Mouse (Mus musculus) lung, postnatal 0 days (tissue): ENCODE results near the gene Spef2. TPM values are rescaled to one million over a fixed set of nuclear protein-coding genes. Genes with fewer than 3 reads are reported as not detected.

Experiments used
- ATAC-seq: fragments of 200-750 bp; cut with Nextera tagmentation; 2 replicates; pipeline ENCODE4 v1.8.0; 2017; ENCODE audit warnings: moderate library complexity
- DNase-seq: peaks from one replicate; pipeline ENCODE4 v3.0.0-alpha.2; 2016; ENCODE audit warnings: low spot score
- H3K27ac ChIP-seq: fragments of 300-500 bp; sonication (generic); 2 replicates; pipeline ENCODE4 v1.5.1; 2014; ENCODE audit warnings: antibody characterized with exemption, mild to moderate bottlenecking, low read length, mixed read lengths
- H3K27me3 ChIP-seq: fragments of 300-500 bp; sonication (generic); replicated peaks from 2 replicates; pipeline ENCODE4 v1.6.1; 2014; ENCODE audit warnings: low read length, mixed read lengths; ENCODE audit not compliant: insufficient read depth
- H3K36me3 ChIP-seq: fragments of 300-500 bp; sonication (generic); 2 replicates; pipeline ENCODE4 v1.6.1; 2014; ENCODE audit warnings: low read length, mixed read lengths; ENCODE audit not compliant: insufficient read depth
- H3K4me1 ChIP-seq: fragments of 300-500 bp; sonication (generic); 2 replicates; pipeline ENCODE4 v1.6.1; 2014; ENCODE audit warnings: antibody characterized with exemption, low read depth, low read length, mixed read lengths; ENCODE audit not compliant: insufficient read depth
- H3K4me2 ChIP-seq: fragments of 300-500 bp; sonication (generic); replicated peaks from 2 replicates; pipeline ENCODE4 v1.6.1; 2014; ENCODE audit warnings: low read depth, mild to moderate bottlenecking, low read length, moderate library complexity, mixed read lengths
- H3K4me3 ChIP-seq: fragments of 300-500 bp; sonication (generic); 2 replicates; pipeline ENCODE4 v1.5.1; 2014; ENCODE audit warnings: low read depth, low read length
- H3K9ac ChIP-seq: fragments of 300-500 bp; sonication (generic); replicated peaks from 2 replicates; pipeline ENCODE4 v1.6.1; 2014; ENCODE audit warnings: low read depth, mild to moderate bottlenecking
- H3K9me3 ChIP-seq: fragments of 300-500 bp; sonication (generic); 2 replicates; pipeline ENCODE4 v1.6.1; 2016; ENCODE audit warnings: low read length, mixed read lengths
- CTCF ChIP-seq: IDR thresholded peaks from 2 replicates; pipeline ENCODE4 v1.5.1; 2016; ENCODE audit warnings: antibody characterized with exemption, mild to moderate bottlenecking
- EP300 ChIP-seq: IDR thresholded peaks from 2 replicates; pipeline ENCODE4 v1.6.1; 2016; ENCODE audit warnings: antibody characterized with exemption, mild to moderate bottlenecking, control low read depth
- WGBS: fragments of 180-500 bp; shearing (Covaris S2); extraction: QIAGEN DNeasy Blood & Tissue Kit; methylation state at CpG from one replicate; pipeline ENCODE4 v1.1.7; 2014; 5-methylcytosine and 5-hydroxymethylcytosine counted together
- polyA plus RNA-seq: library from polyadenylated mRNA; unstranded; fragments of >200 nt; fragmentation: Nextera tagmentation; extraction: Ambion mirVana; gene quantifications from 2 replicates; pipeline ENCODE4 v1.2.1, GENCODE M21; 2015

Gene Spef2
- polyA plus RNA-seq, 1 experiment from 2014 or later, result 2.4 TPM

DNA sequence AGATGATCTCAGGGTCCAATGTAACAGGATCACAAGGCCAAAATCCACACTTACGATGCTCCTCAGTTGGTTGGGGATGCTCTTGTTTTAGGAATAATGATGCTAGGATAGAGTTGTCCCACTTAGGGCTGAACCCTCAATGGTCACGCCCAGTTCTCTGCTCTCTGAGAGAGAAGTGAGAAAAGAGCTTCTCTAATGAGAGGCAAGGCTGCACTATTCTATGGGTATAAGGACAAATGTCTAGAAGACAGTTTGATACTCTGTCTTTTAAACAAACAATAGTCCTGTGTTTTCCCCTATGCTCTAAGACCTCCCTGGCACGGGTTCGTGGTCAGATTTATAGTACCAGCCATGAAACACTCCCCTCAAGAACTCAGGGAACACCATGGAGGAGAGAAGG lies 218.6 kb downstream of the Spef2 start, which contains the start of gene Il7r:
Il7r (minus strand) TSS at position 101 of the 400 bp plus-strand sequence.
- Histone ChIP-seq H3K27ac (no peak within 1 kb of the TSS), H3K9ac (no peak within 1 kb of the TSS), H3K4me3 (no peak within 1 kb of the TSS), H3K27me3 (no peaks in the 10 kb centered on the region), H3K4me1 (no peaks in the 10 kb centered on the region), H3K36me3 (no peaks in the 10 kb centered on the region), H3K9me3 (no peaks in the 10 kb centered on the region), H3K4me2 (no peak within 1 kb of the TSS)
- no peak for ATAC-seq
- no peak for DNase-seq
- WGBS, result 66% methylated on average over 4 of the region's 4 CpGs
- no peak for TF ChIP-seq EP300
- TF ChIP-seq CTCF, result no peak

DNA sequence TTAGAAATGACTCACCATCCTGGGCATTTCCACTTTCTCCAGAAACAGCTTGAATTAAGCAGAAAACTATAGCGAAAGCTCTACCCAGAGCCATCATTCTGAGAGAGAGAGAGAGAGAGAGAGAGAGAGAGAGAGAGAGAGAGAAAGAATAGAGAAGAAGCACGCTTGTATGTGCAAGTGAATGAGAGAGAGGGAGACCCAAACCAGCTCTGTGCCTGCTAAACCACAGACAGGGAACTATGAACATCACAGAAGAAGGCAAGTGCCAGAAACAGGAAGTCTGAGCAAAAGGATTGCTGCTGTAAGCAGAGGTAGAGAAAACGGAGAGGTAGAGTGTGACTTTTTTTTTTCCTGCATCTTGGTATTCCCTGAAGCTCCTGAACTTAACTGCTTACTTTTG lies 219.0 kb downstream of the Spef2 start:
- no peak overlapping the region for H3K9ac ChIP-seq
- H3K9me3 ChIP-seq, result no peaks in the 10 kb centered on the region
- DNase-seq (no peak), ATAC-seq (no peak)
- H3K36me3 ChIP-seq, result no peaks in the 10 kb centered on the region
- TF ChIP-seq CTCF (no peak), EP300 (no peak)
- no peaks in the 10 kb centered on the region for H3K4me1 ChIP-seq
- H3K27ac ChIP-seq, result no peak overlapping the region
- H3K4me3 ChIP-seq, result no peak overlapping the region
- H3K27me3 ChIP-seq, result no peaks in the 10 kb centered on the region
- 72% methylated on average over 3 of the region's 3 CpGs for WGBS
- H3K4me2 ChIP-seq, result no peak overlapping the region

Other genes with a start within 250 kb of the Spef2 start
- gene Il7r, start 218.7 kb downstream of the Spef2 start, polyA plus RNA-seq, result 0.74 and 0.76 TPM in 2 replicates